Mouse (Mus musculus) thymus, postnatal 25 days (tissue): ENCODE results near the gene Glmp.
"Not testable (repeated sequence)": the region's sequence is repeated elsewhere in the genome, so short reads cannot be mapped to it uniquely, and the experiment has no call there.

Source experiments
- DNase-seq: peaks from one replicate; pipeline ENCODE4 v3.0.0; 2022

Glmp gene

GRCm38 (mm10) chr3:88378599-88378998 is 53.8 kb downstream of the Glmp start, which contains the start of gene Bglap2:
Gene Bglap2, minus strand, starts transcription at chr3:88378699.
- not testable (repeated sequence) for DNase-seq
